Mouse (Mus musculus): ENCODE data around the gene Fadd. TPM values are rescaled to one million over a fixed set of nuclear protein-coding genes. Genes with fewer than 3 reads are reported as not detected.

Gene Fadd
- polyA plus RNA-seq, 1 experiment from 2014 or later: 11.7 TPM

Other genes with a start within 250 kb of the Fadd start
- 164 and 169 TPM in 2 replicates for gene Cttn, start 111.5 kb downstream of the Fadd start, polyA plus RNA-seq (2015; fragmentation: Nextera tagmentation; extraction: Ambion mirVana)
- gene Ppfia1, start 28.7 kb downstream of the Fadd start, polyA plus RNA-seq (2015; fragmentation: Nextera tagmentation; extraction: Ambion mirVana): 35.2 and 36.0 TPM in 2 replicates
- 47.6 and 48.8 TPM in 2 replicates for gene Ano1, start 169.5 kb upstream of the Fadd start, polyA plus RNA-seq (2015; fragmentation: Nextera tagmentation; extraction: Ambion mirVana)